In genomic region chr7:132700107-132700506, GRCm38 (mm10) we compare ENCODE assay signal across 12 mouse cellular contexts.
DNase-seq lines count a peak whose midpoint lies in the region; ATAC-seq and TF ChIP-seq lines count a peak whose summit lies in the region.
"Had no signal": no experiment of that assay in that cellular context is flagged by ENCODE, and none has a peak within 500 bp of the region (broad histone marks: within the 10 kb centered on the region; RNA-seq: fewer than 3 reads in every experiment).

No protein-coding gene starts in this region.

- TF ChIP-seq CTCF in layer of hippocampus, adult 2 months (conservative IDR thresholded peaks at IDR 0.05) = no peak

- H3K27me3 ChIP-seq in embryonic facial prominence, embryonic 12.5 days = no peaks in the 10 kb centered on the region

- 62% methylated on average over 4 of the region's 4 CpGs for WGBS in embryonic facial prominence, embryonic 12.5 days

- no peak overlapping the region for H3K9ac ChIP-seq in embryonic facial prominence, embryonic 12.5 days
- H3K9ac ChIP-seq: hindbrain, embryonic 14.5 days had no signal

- ATAC-seq in embryonic facial prominence, embryonic 12.5 days (ENCODE audit: insufficient number of reproducible peaks, insufficient read depth, low FRiP score, low TSS enrichment) = 0 out of 2 replicates have a peak, but pooled peaks have one; percentile 37
- ATAC-seq in megakaryocyte progenitor cell, adult 5-6 weeks (replicated peaks; ENCODE audit: poor library complexity) = peak; percentile 74
- ATAC-seq in granulocyte monocyte progenitor cell, adult 5-6 weeks (replicated peaks; ENCODE audit: poor library complexity, severe bottlenecking) = no peak

- peaks cover 11% of the 10 kb centered on the region; the same call in 1 of the 2 replicates for H3K4me1 ChIP-seq in embryonic facial prominence, embryonic 12.5 days

- H3K27ac ChIP-seq in layer of hippocampus, adult 2 months = peak overlapping the region; percentile 64
- no peak overlapping the region for H3K27ac ChIP-seq in embryonic facial prominence, embryonic 12.5 days
- H3K27ac ChIP-seq: hindbrain, embryonic 14.5 days had no signal

- H3K36me3 ChIP-seq in embryonic facial prominence, embryonic 12.5 days = no peaks in the 10 kb centered on the region

- no peak overlapping the region for H3K4me2 ChIP-seq in embryonic facial prominence, embryonic 12.5 days (replicated peaks)
- H3K4me2 ChIP-seq: hindbrain, embryonic 14.5 days had no signal

- no peak for DNase-seq in layer of hippocampus, adult 2 months (ENCODE audit: low spot score in 2 of 2)
- no peak for DNase-seq in layer of hippocampus, adult 11-12 months (ENCODE audit: low spot score)
- peak; percentile 36 for DNase-seq in NIH3T3 (ENCODE audit: low read depth)
- no peak for DNase-seq in kidney, postnatal 36 days
- DNase-seq: cerebellum, postnatal 25 days; gastrocnemius, postnatal 10 days; kidney, postnatal 14 days; right cerebral cortex, adult 18-20 months had no signal

- no peak overlapping the region for H3K4me3 ChIP-seq in layer of hippocampus, adult 2 months
- H3K4me3 ChIP-seq in embryonic facial prominence, embryonic 12.5 days = no peak overlapping the region

- H3K9me3 ChIP-seq in embryonic facial prominence, embryonic 12.5 days = no peaks in the 10 kb centered on the region
